Mouse (Mus musculus) CH12.LX (cell line): ENCODE data around the gene Abhd2. TPM values are rescaled to one million over a fixed set of nuclear protein-coding genes. Genes with fewer than 3 reads are reported as not detected.
A peak's percentile ranks its signal among the peaks of the same experiment; 100 is the strongest.

Experiments
- DNase-seq: peaks from one replicate; pipeline ENCODE4 v3.0.0-alpha.2; 2013; ENCODE audit errors: extremely low read depth
- H3K27ac ChIP-seq: 2 replicates; pipeline ENCODE4 v1.5.1; 2012; ENCODE audit warnings: low read depth, mild to moderate bottlenecking, control low read depth, moderate library complexity; ENCODE audit not compliant: insufficient read depth
- H3K27me3 ChIP-seq: replicated peaks from 2 replicates; pipeline ENCODE3; 2012; ENCODE audit warnings: inconsistent platforms
- H3K36me3 ChIP-seq, 2 experiments: replicated peaks in 1 of 2; 2 replicates each; pipeline versions ENCODE3 to v1.6.1; 2012; ENCODE audit warnings: inconsistent platforms in 1 of 2, low read length in 1 of 2, mild to moderate bottlenecking in 1 of 2, mixed read lengths in 1 of 2, moderate library complexity in 1 of 2; ENCODE audit not compliant: control insufficient read depth in 1 of 2, insufficient read depth in 1 of 2
- H3K4me1 ChIP-seq, 2 experiments: 2 replicates each; pipeline ENCODE4 v1.6.1; 2012; ENCODE audit warnings: inconsistent platforms in 1 of 2, moderate library complexity in 1 of 2; ENCODE audit not compliant: insufficient read depth in 2 of 2, control insufficient read depth in 1 of 2
- H3K4me2 ChIP-seq: 2 replicates; pipeline ENCODE4 v1.6.1; 2012; ENCODE audit warnings: low read depth, mild to moderate bottlenecking, control low read depth; ENCODE audit not compliant: poor library complexity, insufficient read depth, severe bottlenecking
- H3K4me3 ChIP-seq, 3 experiments: fragments of 150-350 bp in 1 of 3; sonication (generic) in 1 of 3; replicated peaks in 1 of 3; 2 replicates each; pipeline versions ENCODE3 to v1.5.1; 2011 to 2012; ENCODE audit warnings: low read depth in 2 of 3, low read length in 2 of 3, mild to moderate bottlenecking in 2 of 3, moderate library complexity in 2 of 3, control low read depth in 1 of 3, improper control_type of control experiment in 1 of 3, inconsistent platforms in 1 of 3, mixed read lengths in 1 of 3; ENCODE audit not compliant: poor library complexity in 1 of 3
- H3K79me2 ChIP-seq: replicated peaks from 2 replicates; pipeline ENCODE4 v1.6.1; 2012; ENCODE audit warnings: mild to moderate bottlenecking, moderate library complexity; ENCODE audit not compliant: control insufficient read depth, poor library complexity, insufficient read depth, severe bottlenecking; ENCODE audit errors: extremely low read depth
- H3K9ac ChIP-seq: 2 replicates; pipeline ENCODE4 v1.6.1; 2012; ENCODE audit warnings: low read depth, mild to moderate bottlenecking, control low read depth, moderate library complexity; ENCODE audit not compliant: insufficient read depth
- H3K9me3 ChIP-seq: replicated peaks from 2 replicates; pipeline ENCODE3; 2012; ENCODE audit warnings: low read length, inconsistent platforms, mixed read lengths
- CTCF ChIP-seq, 2 experiments: IDR thresholded peaks in 1 of 2; conservative IDR thresholded peaks in 1 of 2; 2 replicates each; pipeline ENCODE4 v1.5.1; 2011 to 2012; ENCODE audit warnings: low read depth in 2 of 2, low read length in 2 of 2, improper control_type of control experiment in 1 of 2, inconsistent platforms in 1 of 2, mild to moderate bottlenecking in 1 of 2, moderate library complexity in 1 of 2
- EP300 ChIP-seq: IDR thresholded peaks from 2 replicates; pipeline ENCODE4 v1.6.1; 2011; ENCODE audit warnings: low read length, improper control_type of control experiment
- HCFC1 ChIP-seq: IDR thresholded peaks from 2 replicates; pipeline ENCODE4 v1.6.1; 2012; ENCODE audit warnings: low read depth, mild to moderate bottlenecking, inconsistent platforms, low read length, improper control_type of control experiment
- JUN ChIP-seq: IDR thresholded peaks from 2 replicates; pipeline ENCODE4 v1.6.1; 2011; ENCODE audit warnings: low read depth, mild to moderate bottlenecking, low read length, improper control_type of control experiment, moderate library complexity; ENCODE audit not compliant: insufficient read depth
- JUND ChIP-seq: conservative IDR thresholded peaks from 2 replicates; pipeline ENCODE4 v1.6.1; 2011; ENCODE audit warnings: low read depth, low read length, improper control_type of control experiment
- KAT2A ChIP-seq: IDR thresholded peaks from 2 replicates; pipeline ENCODE4 v1.6.1; 2012; ENCODE audit warnings: low read length, improper control_type of control experiment, inconsistent platforms; ENCODE audit not compliant: insufficient replicate concordance
- MAZ ChIP-seq: IDR thresholded peaks from 2 replicates; pipeline ENCODE4 v1.6.1; 2012; ENCODE audit warnings: low read depth, mild to moderate bottlenecking, inconsistent platforms, low read length, improper control_type of control experiment, moderate library complexity
- MXI1 ChIP-seq: IDR thresholded peaks from 2 replicates; pipeline ENCODE4 v1.6.1; 2011; ENCODE audit warnings: mild to moderate bottlenecking, low read depth, low read length, improper control_type of control experiment
- PAX5 ChIP-seq: IDR thresholded peaks from 2 replicates; pipeline ENCODE4 v1.6.1; 2012; ENCODE audit warnings: low read length, inconsistent platforms, mixed read lengths
- POLR2A ChIP-seq: IDR thresholded peaks from 2 replicates; pipeline ENCODE4 v1.6.1; 2011; ENCODE audit warnings: low read depth, mild to moderate bottlenecking, improper control_type of control experiment, low read length
- RAD21 ChIP-seq: IDR thresholded peaks from 2 replicates; pipeline ENCODE4 v1.6.1; 2011; ENCODE audit warnings: low read depth, mild to moderate bottlenecking, low read length, improper control_type of control experiment, moderate library complexity
- RCOR1 ChIP-seq: conservative IDR thresholded peaks from 2 replicates; pipeline ENCODE4 v1.6.1; 2012; ENCODE audit warnings: low read depth, mild to moderate bottlenecking, inconsistent platforms, low read length, improper control_type of control experiment
- SIN3A ChIP-seq: IDR thresholded peaks from 2 replicates; pipeline ENCODE4 v1.6.1; 2012; ENCODE audit warnings: low read length, improper control_type of control experiment, inconsistent platforms
- SMC3 ChIP-seq: IDR thresholded peaks from 2 replicates; pipeline ENCODE4 v1.6.1; 2011; ENCODE audit warnings: low read depth, low read length, improper control_type of control experiment
- USF1 ChIP-seq: IDR thresholded peaks from 2 replicates; pipeline ENCODE4 v1.6.1; 2014; ENCODE audit warnings: low read depth, mild to moderate bottlenecking, inconsistent platforms, low read length, improper control_type of control experiment
- ZC3H11A ChIP-seq: IDR thresholded peaks from 2 replicates; pipeline ENCODE4 v1.6.1; 2012; ENCODE audit warnings: low read depth, mild to moderate bottlenecking, inconsistent platforms, low read length, improper control_type of control experiment
- dilution Hi-C: fragments of 300-500 bp; cut with MboI; formaldehyde crosslinking; loops from 2 replicates; pipeline ENCODE4 v1.14.3; 2020; ENCODE audit warnings: low sequenced_read_pairs; ENCODE audit not compliant: extremely low pct_unique_long_range_greater_than_20kb, extremely low pct_ligation_motif_present
- in situ Hi-C: fragments of 300-500 bp; cut with MboI; formaldehyde crosslinking; loops from 3 replicates; pipeline ENCODE4 v1.14.3; 2019; ENCODE audit warnings: low sequenced_read_pairs, low pct_ligation_motif_present, low pct_unique_long_range_greater_than_20kb, mixed read lengths
- polyA plus RNA-seq: library from polyadenylated mRNA; unstranded; fragments of >175 nt; gene quantifications from 2 replicates; pipeline ENCODE4 v1.2.1, GENCODE M21; 2012; ENCODE audit warnings: low read depth; ENCODE audit not compliant: insufficient read length
- total RNA-seq, 2 experiments: library from RNA; depleted of rRNA; stranded (reverse); fragments of 300-350 nt in 1 of 2; fragments of >200 nt in 1 of 2; gene quantifications; 2 replicates each; pipeline ENCODE4 v1.2.3; 2012 to 2014

Abhd2 gene
- total and polyA plus RNA-seq, 3 experiments, result 6.0 to 15.4 (median 9.9) TPM

DNA sequence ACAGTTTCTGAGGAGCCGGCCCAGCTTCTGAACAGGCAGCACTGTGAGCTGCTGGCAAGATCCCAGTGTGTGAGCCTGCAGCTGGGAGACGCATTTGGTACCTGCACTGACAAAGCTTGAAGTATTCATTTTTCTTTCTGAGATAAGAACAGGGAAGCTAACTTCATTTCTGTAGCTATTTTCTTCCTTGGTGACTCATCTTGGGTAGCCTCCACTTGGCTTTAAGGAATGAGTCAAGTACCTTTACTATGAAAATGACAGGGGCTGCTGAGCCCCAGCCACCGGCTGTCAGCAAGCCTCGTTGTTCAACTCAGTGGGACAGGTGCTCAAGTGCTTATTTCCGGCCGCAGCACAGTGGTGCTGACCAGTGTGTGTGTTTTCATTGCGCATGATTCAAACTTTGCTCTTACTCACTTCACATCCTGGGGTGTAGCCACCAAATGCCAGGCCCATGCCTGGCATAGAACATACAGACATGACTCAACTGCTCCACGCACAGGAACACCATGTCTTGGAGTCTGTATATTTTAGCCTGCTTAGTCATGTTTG is 63.4 kb downstream of the Abhd2 start:
- Histone ChIP-seq H3K4me3 (no peak overlapping the region), H3K79me2 (no peaks in the 10 kb centered on the region), H3K27ac (no peak overlapping the region), H3K4me2 (no peak overlapping the region), H3K36me3 (peaks cover 0 to 41% of the 10 kb centered on the region in 2 experiments), H3K9me3 (peaks cover 3% of the 10 kb centered on the region), H3K4me1 (no peaks in the 10 kb centered on the region), H3K9ac (no peak overlapping the region), H3K27me3 (no peaks in the 10 kb centered on the region)
- TF ChIP-seq EP300 (no peak), PAX5 (no peak), SIN3A (no peak), ZC3H11A (no peak), JUN (no peak), KAT2A (no peak)
- in situ Hi-C loops, result no loop called here
- dilution Hi-C loops, result no loop called here
- no peak for DNase-seq

- Histone ChIP-seq H3K9ac (no peak overlapping the region), H3K4me2 (no peak overlapping the region), H3K9me3 (no peaks in the 10 kb centered on the region), H3K79me2 (no peaks in the 10 kb centered on the region), H3K27me3 (no peaks in the 10 kb centered on the region), H3K4me1 (peaks cover 11 to 25% of the 10 kb centered on the region in 2 experiments), H3K36me3 (peaks cover 19 to 66% of the 10 kb centered on the region in 2 experiments), H3K4me3 (no peak overlapping the region), H3K27ac (no peak overlapping the region)
- in situ Hi-C loops, result no loop called here
- dilution Hi-C loops, result no loop called here
- TF ChIP-seq JUND (no peak), USF1 (no peak), SMC3 (peak; percentile 58; the same call in 1 of the 2 replicates), RCOR1 (no peak), POLR2A (no peak), MXI1 (no peak), SIN3A (no peak), RAD21 (peak; percentile 53), CTCF (conservative IDR thresholded peaks at IDR 0.05 in 1 of 2, IDR thresholded peaks at IDR 0.05 in 1 of 2; ENCODE audit: low read depth in 2 of 2, low read length in 2 of 2) (peak; percentile 70 to 75), HCFC1 (no peak), MAZ (no peak)
- DNase-seq, result peak; percentile 61
These were observed 72.9 kb downstream of the Abhd2 start for GRCm38 (mm10) chr7:79345902-79346301.
